Mouse (Mus musculus): ENCODE data around the gene Itgb6.
A peak's percentile ranks its signal among the peaks of the same experiment; 100 is the strongest.

Itgb6 gene

GRCm38 (mm10) chr2:60722514-60722913 lies at the start of gene Itgb6:
Gene Itgb6, minus strand, starts transcription at chr2:60722643.
- no peak for DNase-seq (ENCODE audit: low read depth, low spot score)

- DNase-seq (ENCODE audit: low read depth, low spot score), result no peak
Observed at GRCm38 (mm10) chr2:60766420-60766819, 44.0 kb upstream of the Itgb6 start.

- DNase-seq (ENCODE audit: low read depth, low spot score), result no peak
Observed at GRCm38 (mm10) chr2:60756218-60756617, 33.8 kb upstream of the Itgb6 start.

DNA sequence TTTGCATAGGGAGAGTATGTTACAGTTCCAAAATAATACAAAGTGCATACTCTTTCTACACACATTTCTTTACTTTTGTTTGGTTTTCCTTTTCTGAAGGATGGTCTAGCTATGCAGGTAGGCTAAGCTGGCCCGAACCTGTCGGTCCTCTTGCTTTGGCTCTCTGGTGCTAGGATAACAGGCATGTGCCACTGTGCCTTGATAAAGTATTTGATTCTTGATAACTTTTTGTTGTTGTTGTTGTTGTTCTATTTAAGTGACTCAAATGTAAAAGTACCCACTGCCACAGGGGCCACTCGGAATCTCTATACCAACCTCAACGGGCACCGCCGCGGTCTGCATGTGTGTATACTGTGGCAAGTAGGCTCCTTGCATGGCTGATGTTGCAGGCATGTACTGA lies 32.7 kb upstream of the Itgb6 start:
- DNase-seq (ENCODE audit: low read depth, low spot score), result no peak

DNA sequence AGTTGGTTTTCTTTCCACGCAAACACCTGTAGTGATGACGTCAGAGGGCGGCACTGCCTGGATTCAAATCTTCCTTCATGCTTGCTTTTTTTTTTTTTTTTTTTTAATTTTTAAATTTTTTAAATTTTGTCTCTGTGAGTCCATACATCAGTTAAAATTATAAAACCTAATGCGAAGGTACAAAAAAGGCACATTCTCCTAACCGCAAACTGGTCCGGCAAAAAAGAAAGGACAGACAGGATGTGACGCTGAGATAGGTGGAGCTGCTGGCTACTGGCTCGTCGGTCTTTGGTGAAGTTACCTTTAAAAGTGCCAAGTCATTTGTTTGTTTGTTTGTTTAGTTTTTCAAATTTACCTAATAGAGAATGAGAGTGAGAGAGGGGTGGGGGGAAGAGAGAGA lies 28.8 kb upstream of the Itgb6 start:
- DNase-seq (ENCODE audit: low read depth, low spot score), result peak; percentile 44

GRCm38 (mm10) chr2:60750591-60750990 lies 28.1 kb upstream of the Itgb6 start:
- DNase-seq (ENCODE audit: low read depth, low spot score), result peak; percentile 60

GRCm38 (mm10) chr2:60748585-60748984 lies 26.1 kb upstream of the Itgb6 start:
- peak; percentile 11 for DNase-seq (ENCODE audit: low read depth, low spot score)

GRCm38 (mm10) chr2:60747590-60747989 lies 25.1 kb upstream of the Itgb6 start:
- no peak for DNase-seq (ENCODE audit: low read depth, low spot score)

DNA sequence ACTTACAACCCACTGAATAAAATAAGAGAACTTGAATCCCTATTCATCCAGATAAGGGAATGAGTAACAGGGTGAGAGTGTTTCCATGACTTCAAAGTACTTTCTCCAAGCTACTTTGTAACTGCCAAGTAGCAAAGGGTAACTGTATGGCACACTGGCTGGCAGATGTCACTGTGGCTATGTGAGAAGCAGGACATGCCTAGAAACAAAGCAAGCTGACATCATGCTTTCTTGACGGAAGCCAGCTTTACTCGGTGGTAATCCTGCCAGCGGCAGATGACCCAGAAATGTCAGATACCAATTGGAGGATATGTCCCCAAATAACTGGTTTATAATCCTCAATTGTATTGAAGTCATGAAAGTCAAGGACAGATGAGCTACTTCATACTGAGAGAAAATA lies 22.2 kb upstream of the Itgb6 start:
- DNase-seq (ENCODE audit: low read depth, low spot score), result no peak

DNA sequence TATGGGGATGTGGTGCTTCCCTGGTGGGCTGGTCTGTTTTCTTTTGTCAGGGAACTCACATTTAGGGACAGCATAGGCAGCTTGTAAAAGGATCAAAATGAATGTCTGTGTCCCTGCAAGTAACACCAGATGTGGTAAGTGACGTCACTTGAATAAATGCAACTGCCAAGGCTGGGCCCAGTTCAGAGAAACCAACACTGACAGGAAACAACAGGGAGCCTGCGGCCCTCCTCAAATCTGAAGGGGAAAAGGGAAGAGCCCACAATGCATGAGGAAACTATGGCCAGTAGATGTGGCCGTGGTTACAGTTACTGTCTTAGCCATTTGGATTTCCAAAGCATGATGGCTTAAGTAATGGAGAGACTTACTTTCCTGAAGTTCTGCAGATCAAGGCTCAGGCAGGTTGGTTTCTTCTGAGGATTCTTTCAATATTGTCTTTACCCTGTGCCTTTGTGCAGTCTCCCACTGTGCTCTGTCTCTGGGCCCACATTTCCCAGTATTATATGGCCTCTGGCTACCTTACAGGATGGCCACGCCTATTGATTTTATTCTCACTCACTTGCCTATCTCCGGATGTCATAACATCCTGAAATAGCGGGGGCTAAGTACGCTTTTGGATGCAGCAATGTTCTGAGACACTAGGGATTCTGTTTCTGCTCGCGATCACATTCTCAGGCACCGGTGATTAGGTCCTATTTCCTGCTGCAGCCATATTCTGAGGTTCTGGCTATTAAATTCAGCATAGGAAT lies 17.1 kb upstream of the Itgb6 start:
- peak; percentile 19 for DNase-seq (ENCODE audit: low read depth, low spot score)

DNA sequence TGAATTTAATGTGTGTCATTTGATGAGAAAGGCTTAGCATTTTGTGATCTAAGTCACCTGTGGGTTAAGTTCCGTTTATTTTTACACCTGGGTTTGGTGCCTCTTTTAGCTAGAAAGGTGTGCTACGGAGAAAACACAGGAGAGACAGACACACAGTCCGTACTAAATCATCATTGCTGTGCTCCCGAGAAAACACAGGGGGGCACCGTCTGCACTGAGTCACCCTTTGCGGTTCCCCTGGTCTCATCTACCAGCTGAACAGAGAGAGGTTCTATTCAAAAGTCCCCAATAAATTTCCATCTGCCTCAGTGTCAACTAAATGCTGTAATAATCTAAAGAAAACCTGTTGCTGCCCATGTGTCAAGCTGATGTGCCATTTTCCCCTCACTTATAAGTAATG lies 8.5 kb upstream of the Itgb6 start:
- no peak for DNase-seq (ENCODE audit: low read depth, low spot score)

- no peak for DNase-seq (ENCODE audit: low read depth, low spot score)
Observed at GRCm38 (mm10) chr2:60730024-60730423, 7.6 kb upstream of the Itgb6 start.

GRCm38 (mm10) chr2:60728902-60729585 lies 6.6 kb upstream of the Itgb6 start:
- no peak for DNase-seq (ENCODE audit: low read depth, low spot score)

DNA sequence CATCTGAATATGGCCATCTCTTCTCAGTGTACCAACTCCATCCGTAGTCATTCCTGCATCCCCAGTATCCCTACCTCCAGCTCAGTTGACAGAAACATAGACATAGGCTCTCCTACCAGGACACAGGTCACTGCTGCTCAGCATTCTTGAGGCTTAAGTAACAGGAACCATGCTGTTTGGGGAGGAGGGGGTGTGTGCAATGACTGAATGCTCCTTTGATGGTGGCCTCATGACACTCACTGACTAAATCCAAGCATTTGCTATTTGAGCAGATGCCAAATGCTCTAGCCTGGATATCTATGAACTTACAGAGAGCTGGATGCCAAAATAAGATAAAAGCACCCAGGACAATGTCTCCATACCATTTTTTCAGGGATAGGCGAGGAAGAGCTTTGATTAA lies 2.2 kb upstream of the Itgb6 start:
- DNase-seq (ENCODE audit: low read depth, low spot score), result no peak

DNA sequence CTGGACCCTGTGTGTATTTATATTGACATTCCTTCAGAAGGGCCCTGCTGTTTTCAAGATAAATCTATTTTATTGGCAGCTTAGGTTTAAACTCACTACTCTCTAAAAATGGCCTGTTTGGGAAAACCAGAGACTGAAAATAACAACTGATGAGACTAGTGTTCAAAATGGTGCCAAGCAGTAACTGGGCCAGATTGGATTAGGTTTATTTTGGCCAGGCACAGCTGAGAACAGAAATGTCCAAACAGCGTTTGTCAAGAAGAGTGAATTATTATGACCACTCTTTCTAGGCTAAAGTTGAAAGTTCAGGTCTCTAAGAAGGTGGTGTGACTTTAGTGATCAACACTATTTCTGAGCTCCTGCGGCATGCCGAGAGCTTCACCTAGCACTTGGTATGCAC lies 524 bp upstream of the Itgb6 start:
- no peak for DNase-seq (ENCODE audit: low read depth, low spot score)

DNA sequence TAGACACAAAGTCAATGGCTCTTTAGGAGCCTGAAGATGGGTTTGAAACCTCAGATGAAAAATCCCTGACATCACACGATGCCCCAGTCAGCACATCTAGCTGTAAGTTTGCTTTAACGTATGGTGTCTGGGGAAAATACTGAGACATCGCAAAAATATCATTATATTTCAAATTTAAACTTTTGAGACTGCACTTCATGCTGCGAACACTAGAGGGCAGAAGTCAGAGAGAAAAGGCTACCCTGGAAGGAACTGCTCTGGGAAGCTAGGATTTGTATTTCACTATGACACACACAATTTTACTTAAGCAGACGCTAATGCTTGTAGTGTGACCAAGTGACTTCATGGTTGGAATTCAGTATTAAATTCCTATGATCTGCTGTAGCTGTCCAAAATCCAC lies 1.5 kb downstream of the Itgb6 start:
- DNase-seq (ENCODE audit: low read depth, low spot score), result no peak

- no peak for DNase-seq (ENCODE audit: low read depth, low spot score)
Observed at GRCm38 (mm10) chr2:60720205-60720604, 2.2 kb downstream of the Itgb6 start.

DNA sequence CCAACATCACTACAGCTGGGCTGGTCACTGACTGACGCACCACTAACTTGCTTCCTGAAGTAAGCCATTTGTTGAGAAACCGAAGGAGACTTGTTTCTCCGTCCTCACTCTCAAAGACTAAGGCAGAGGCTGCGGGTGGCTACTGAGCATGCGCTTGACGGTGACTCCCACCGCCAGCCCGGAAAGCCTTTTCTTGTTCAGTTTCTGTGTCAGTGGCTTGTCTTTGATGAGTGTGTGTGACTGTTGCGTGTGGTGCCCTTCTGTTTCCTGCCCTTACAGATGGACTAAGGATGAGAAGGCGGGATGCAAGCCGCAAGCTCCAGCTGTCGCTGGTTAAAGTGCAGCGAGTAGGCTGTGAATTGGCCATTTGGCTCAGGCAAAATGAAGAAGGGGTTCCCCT lies 5.1 kb downstream of the Itgb6 start:
- peak; percentile 66 for DNase-seq (ENCODE audit: low read depth, low spot score)

DNA sequence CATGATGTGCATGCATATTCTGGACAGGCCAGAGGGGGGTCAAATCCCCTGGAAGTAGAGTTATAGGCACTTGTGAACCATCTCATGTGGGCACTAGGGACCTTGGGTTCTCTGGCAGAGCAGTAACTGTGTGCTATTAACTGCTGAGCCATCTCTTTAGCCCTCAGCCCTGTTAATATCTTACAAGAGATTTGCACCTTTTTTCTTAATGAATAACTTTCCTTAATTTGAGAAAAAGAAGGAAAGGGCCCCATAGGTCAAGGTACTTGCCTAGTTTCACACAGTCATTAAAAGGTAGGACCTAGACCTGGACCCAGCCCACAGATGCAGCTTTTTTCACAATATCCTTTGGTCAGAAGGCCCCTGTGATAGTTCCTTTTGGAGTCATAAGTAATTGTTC lies 5.9 kb downstream of the Itgb6 start:
- DNase-seq (ENCODE audit: low read depth, low spot score), result no peak

DNA sequence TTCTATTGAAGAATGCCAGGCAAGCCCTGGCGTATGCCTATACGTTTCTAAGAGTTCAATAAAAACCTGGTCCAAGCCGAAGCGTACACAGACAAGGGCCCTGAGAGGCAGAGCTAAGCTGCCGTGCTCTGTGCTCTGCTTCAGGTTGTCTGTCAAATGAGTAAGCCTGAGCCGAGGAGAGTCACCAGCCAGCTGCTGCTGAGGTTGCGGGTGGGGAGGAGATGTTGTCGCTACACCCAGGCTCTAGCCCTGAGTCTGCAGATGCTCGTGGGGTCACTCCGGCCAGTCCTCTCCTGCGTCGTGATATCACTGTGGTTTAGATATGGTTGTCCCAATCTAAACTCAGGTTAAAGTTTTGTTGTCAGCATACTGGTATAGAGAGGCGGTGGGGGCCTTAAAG lies 6.7 kb downstream of the Itgb6 start:
- DNase-seq (ENCODE audit: low read depth, low spot score), result no peak

- no peak for DNase-seq (ENCODE audit: low read depth, low spot score)
Observed at GRCm38 (mm10) chr2:60714971-60715502, 7.4 kb downstream of the Itgb6 start.

GRCm38 (mm10) chr2:60714475-60714874 lies 8.0 kb downstream of the Itgb6 start:
- no peak for DNase-seq (ENCODE audit: low read depth, low spot score)

DNA sequence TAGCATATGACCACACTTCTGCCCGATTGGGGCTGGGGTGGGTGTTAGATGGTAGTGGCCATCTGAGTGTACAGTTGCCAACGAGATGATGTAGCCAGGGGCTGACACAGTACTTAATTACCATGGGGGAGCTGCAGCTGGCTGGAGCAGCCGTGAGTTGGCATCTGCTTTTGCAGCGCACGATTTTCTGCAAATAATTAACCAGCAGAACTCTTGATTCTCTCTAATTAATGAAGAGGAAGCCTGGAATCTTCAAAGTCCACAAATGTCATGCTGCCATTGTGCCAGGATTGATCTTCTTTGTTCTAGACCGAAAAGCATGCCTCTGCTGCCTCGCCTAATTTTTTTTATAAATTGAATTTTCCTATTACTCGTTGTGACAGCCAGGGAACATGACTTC lies 8.6 kb downstream of the Itgb6 start:
- no peak for DNase-seq (ENCODE audit: low read depth, low spot score)

Measured in CD4-positive helper T cell, adult 2 months (primary cell).